Mouse (Mus musculus): Measurements from ENCODE around the gene 1700008P02Rik.

DNA sequence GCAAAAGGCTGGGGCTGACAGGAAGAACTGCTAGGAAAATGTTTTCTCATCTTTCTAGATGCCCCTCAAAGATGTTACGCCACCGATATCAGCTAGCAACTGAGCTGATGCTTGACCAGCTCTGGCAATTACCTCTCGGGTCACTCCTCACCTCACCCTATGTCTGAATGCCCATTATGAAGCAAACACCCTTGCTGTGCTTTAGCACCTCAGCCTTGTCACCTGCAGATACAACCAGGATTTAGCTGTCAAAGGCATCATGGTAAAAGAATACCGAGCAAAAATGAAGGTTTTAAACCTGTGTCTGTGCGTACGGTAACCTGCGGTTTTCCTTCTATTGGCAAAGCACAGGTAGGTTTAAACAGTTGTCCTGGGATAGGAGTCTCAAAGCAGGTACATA is at the start of gene 1700008P02Rik:
- TF ChIP-seq GATA1 (IDR thresholded peaks at IDR 0.05; ENCODE audit: borderline replicate concordance, low read length) (no peak), FLI1 (IDR thresholded peaks at IDR 0.05; ENCODE audit: low read length) (no peak)
